Mouse (Mus musculus): ENCODE measurements at regions not wholly inside any gene's neighbourhood (a gene's known extent, or its start where the extent isn't known, plus 50 kb on each side); places are given as distances from the start of the nearest gene placed in this dataset.

DNA sequence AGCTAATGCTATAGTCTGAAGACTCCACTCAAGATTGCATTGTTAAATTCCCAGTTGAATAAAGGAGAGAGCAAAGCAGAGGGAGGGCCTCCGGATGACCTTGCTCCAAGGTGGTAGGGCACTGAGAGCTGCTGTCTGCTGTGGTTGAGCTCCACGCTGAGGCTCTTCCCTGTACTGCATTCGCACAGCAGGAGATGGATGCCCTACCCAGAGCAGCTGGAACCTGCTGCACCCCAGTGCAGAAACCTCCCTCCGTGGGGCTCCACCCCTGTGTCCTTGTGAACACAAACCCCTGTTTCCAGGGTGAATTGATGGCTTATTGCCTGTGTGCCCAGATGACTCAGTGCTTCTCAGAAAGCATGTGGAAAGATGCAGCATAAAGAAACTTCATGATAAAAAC, 404.3 kb downstream of the Rpl36a-ps1 start:
- intact Hi-C loops (cut with DNase I), result no loop called here
- no peak for DNase-seq

DNA sequence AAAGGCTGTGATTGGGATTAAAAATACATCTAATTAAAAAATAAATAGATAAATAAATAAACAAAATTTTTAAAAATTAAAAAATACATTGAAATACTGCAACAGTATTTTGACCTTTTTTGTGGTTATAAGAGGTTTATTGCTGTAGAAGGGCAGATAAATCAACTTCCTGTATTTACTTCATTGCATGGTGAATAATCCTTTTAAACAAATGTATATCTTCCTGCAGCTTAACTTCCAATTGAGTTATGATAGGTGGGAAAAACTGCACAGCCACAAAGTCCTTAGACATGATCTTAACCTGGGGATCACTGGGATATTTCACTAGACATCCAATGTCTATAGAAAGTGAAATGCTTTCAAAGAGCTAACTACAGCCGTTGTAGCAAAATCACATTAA, 402.1 kb upstream of the Dach1 start:
- intact Hi-C loops (cut with DNase I), result no loop called here
- no peak for DNase-seq

DNA sequence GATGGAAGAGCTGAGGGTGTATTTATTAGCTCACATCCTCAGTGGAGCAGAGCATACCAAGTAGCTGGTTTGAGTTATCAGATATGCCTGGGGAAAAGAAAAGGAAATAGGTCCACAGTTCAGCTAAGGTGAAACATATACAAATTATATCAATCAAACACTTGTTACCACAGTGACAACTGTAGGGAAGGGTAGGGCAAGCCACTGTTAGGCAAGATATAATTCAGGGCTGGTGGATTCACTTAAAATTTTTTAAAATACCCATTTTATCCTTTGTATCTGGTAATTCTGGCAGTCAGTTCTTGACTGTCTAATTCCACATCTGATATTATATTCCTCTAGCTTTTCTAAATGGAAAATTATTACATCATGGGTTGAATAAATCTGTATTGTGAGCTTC, 392.4 kb upstream of the Dach1 start:
- no peak for DNase-seq
- intact Hi-C loops (cut with DNase I), result no loop called here

DNA sequence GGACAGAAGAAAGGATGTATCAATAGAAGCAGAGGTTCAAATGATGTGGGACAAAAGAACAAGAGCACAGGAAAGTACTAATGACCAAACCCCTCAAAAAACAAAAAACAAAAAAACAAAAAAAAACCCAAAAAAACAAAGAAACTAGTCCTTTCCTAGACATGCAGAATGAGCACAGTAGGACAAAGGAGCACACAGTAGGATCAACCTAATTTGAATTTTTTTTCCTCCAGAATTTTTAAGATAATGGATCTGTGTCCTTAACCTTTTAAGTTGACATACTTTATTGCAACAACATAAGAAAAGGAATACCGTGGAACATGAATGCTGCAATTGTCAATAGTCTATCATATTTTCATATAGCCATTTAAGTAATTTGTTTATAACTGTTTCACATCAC, 370.2 kb upstream of the Dach1 start:
- intact Hi-C loops (cut with DNase I), result no loop called here
- no peak for DNase-seq

DNA sequence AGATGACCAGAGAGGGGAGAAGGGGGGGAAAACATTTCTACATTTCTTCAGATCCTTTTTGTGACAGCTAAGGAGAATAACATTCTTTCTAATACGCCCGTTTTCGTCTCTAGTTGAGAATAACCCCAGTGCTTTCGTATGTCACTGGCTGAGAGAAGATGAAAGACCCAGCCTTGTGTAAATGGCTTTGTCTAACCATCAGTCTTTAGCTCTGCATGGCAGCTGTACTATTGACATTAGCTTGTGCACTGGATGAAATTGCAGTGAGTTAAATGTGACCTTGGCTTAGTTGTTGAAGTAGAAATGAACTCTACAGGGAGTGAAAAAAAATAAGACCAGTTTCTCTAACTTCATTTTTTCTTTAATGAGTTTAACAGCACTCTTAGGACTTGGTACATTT, 368.7 kb upstream of the Dach1 start:
- intact Hi-C loops (cut with DNase I), result no loop called here
- no peak for DNase-seq

DNA sequence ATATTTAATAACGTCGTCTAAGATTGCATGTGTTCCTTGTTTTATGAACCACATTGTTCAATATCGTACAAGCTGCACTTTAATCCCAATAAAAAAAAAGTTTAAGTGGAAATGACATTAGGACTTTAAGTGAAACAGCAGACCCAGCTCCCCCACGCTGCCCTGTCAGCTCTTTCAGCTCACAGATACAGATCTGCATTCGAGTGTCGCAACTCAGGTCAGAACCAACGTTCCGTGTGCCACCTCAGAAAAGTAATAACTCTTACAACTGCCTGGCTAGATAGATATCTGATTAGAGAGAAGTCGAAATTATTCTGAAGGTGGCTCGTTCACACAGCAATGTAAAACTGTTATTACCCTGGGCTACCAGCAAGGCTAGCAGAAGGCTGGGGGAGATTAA, 364.0 kb upstream of the Dach1 start:
- no peak for DNase-seq
- intact Hi-C loops (cut with DNase I), result no loop called here

DNA sequence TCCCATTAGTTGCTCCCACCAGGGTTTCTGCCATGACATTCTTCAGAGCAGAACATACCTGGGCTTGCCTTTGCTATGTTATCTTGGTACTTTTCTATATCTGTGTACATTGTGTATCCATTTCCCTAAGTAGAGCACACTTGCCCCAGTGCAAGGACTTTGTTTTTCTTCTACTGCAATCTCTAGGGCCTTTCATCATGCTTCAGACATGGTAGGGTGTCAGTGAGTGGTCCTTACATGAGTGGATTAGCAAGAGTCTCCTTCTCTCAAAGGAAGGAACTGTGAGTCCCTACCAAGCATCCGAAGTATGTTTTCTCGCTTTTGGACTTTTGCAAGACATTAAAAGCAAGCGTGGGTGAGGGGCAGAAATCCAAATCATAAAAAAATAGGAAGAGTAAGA, 351.4 kb upstream of the Dach1 start:
- intact Hi-C loops (cut with DNase I), result no loop called here

DNA sequence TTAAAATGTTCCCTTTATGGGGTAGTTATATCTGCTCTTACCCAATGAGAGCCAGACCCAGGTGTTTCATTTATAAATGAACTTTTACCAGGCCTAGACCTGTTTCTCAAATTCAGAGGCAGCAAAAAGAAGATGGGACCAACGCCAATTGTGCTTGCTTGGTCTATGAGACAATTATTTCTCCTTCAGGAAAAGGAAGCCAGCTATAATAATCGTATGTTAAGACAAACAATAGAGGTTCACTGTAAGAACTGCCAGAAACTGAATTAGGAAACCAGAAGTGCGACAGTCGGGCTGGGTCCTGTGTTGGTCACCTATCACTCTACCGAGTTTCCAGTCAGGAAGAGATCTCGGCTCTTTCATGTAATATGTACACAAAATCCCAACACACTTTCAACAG, 335.8 kb upstream of the Dach1 start:
- DNase-seq, result no peak
- intact Hi-C loops (cut with DNase I), result no loop called here

More for the DNA sequence above, 351.4 kb upstream of the Dach1 start:
- DNase-seq, result no peak

DNA sequence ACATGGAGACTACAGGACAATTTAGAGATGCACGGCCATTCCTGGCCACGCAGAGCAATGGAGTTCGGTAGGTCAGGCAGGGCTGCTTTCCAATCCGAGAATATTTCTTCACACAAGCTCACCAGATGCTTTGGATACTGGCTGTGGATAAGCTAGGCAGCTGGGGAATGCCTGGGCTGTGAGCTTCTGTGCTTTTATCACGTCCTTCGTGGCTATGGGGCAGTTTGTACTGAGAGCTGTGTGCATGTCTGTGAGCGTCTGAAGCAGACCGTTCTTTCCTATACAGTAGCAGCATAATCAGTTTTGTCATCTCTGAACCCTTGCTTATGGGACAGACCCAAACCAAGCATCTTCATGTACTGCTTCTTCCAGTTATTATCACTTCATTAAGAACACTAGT, 307.9 kb upstream of the Dach1 start:
- intact Hi-C loops (cut with DNase I), result no loop called here
- DNase-seq, result no peak

DNA sequence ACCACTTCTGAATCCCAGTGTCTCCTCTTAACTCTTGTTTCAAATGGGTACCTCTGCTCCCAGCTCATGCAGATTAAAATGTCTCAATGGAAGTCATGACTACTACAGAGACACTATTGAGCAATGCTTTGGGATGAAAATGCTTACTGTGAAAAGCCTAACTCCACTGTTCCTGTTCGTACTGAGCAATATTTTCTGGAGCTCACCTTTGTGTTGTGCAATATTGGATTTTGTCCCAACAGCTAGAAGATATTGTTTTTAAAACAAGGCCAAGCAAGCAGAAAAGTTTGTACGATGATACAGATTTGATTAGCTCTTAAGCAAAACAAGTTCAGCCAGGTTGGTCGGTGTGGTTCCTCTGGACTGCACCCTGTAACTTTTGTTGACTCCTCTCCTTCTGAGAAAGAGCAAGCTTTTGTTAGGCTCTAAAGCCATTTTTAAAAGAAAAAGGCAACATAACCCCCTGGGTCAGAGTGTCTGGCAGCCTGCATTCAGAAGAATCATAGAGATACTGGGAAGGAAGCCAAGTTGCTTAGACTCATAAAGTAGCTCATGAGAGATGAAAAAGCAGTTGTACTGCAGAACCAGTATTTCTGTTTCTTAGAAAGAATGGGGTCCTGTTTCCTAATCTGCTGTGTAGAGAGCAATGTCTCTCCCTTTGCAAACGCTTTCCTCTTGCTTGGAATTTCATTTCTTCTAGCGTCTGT, 302.4 kb upstream of the Dach1 start:
- intact Hi-C loops (cut with DNase I), result no loop called here
- no peak for DNase-seq

DNA sequence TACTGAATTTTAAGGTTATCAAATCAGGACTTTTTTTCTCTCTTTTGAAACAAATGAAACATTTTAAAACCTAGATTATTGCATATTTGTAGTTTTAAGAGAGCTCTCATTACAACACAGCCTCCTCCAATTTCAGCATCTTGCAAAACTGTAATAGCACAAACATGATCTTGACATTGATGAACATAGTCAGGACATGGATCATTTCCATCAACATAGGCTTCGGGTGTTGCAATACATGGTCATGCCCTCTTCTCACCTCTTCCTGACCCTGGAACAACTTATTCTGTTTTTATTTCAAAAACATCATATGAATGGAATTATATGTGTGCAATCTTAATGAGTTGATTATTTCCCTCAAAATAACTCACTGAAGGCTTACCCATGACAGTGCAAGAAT, 284.9 kb upstream of the Dach1 start:
- DNase-seq, result no peak
- intact Hi-C loops (cut with DNase I), result no loop called here

DNA sequence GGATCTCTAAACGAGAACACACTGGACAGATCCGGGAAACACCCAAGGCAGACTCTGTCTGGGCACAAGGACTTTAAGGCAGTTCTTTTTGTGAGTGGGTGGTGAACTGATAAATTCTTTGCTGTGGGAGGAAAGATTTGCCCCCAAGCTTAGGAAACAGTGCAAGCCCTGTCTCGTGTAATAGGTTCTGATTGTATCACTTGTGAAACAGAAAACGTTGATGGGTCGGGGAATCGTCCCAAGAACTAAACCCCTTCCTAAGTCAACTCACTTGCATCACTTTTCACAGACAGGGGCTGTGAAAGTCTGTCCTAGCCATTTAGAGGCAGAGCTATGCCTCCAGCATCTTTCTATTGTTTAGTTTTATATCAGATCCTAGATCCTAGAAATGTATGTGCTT, 282.6 kb upstream of the Dach1 start:
- intact Hi-C loops (cut with DNase I), result no loop called here
- no peak for DNase-seq

DNA sequence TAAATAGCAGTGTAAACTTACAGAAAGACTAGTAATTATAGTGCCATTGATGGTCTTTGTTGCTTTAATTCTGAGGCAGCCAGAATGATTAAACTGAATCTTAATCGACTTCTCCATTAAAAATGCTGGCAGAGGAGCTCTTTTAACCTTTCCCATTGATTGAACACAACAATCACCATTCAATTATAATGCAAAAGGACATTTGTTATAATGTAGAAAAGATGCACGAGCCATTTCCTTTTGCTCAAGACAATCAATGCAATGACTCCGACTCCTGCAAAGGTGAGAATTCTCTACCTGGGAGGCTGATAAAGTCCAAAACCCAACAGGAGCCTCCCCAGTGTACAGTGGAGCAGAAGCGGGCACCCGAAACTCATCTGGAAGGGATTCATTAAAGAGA, 280.0 kb upstream of the Dach1 start:
- intact Hi-C loops (cut with DNase I), result no loop called here
- no peak for DNase-seq

DNA sequence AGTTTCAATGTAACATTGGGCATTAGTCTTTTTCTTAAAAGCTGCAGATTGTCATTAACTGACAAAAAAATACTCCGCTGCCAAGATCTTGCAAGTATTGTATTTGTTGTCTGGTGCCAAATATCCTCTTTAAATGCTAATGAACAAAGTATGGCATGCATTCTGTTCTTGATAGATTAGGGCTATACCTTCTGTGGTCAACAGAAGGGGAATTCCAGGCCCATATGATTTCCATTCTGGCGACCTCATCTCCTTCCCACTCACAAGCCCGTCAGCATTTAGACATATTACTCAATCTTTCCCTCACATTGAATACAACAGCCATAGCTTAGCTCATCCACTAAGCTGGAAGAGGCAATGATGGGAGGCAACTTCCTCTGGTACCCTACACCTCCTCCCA, 272.8 kb upstream of the Dach1 start:
- DNase-seq, result no peak
- intact Hi-C loops (cut with DNase I), result no loop called here

DNA sequence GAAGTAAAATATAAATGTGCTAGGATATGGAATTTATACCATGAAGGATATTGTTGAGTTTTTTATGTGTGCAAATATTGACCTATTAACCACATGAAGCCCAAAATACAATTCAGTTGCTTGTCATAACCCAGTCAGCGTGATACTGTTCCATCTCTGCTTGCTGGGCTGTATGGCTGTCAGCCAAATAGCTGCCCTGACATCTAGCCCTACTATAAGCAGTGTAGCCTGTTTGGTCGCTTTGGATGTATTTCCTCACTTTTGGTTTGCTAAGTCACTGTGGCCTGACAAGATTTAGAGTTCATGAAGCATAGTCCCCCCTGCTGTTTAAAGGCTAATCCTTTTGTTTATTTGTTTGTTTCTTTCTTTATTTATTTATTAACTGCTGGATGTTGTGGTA, 272.4 kb upstream of the Dach1 start:
- intact Hi-C loops (cut with DNase I), result no loop called here

DNA sequence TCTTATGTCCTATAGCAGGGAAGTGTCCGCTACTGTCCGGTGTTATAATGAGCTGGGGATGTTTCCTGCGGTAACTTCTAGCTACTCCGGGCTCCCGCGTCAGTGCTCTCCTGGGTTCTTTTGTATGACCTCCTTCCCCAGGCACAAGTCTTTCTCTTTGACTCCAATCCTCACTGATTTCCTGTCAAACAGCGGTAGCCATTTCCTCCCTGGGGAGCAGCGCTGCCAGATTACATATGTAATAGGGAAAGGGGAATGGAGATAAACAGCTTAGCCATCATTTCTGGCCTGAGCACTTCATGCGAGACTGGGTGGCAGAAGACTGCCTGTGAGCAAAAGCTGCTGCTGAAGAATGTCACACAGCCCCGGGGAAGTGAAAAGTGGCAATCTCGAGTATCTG, 262.4 kb upstream of the Dach1 start:
- intact Hi-C loops (cut with DNase I), result no loop called here
- no peak for DNase-seq

More for the DNA sequence above, 272.4 kb upstream of the Dach1 start:
- no peak for DNase-seq

DNA sequence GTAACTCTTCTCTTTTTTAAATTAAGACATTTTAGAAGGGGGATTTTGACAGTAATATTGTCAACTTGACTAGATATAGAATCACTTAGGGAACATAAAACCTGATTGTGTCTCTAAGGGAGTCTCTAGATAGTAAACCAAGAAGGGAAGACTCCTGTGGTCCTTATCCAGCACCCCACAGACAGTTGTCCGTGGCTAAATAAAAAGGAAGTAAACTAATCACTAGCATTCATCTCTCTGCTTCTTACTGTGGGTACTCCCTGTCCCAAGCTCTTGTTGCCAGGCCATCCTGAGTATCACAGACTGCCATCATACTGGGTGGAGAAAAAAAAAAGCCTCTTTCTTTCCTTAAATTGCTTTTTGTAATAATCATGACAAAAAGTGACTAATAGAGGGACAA, 248.2 kb upstream of the Dach1 start:
- DNase-seq, result no peak
- intact Hi-C loops (cut with DNase I), result loop anchor here (10.0 kb wide), 1 partner anchor 1463 kb away; no protein-coding TSS in a partner anchor

DNA sequence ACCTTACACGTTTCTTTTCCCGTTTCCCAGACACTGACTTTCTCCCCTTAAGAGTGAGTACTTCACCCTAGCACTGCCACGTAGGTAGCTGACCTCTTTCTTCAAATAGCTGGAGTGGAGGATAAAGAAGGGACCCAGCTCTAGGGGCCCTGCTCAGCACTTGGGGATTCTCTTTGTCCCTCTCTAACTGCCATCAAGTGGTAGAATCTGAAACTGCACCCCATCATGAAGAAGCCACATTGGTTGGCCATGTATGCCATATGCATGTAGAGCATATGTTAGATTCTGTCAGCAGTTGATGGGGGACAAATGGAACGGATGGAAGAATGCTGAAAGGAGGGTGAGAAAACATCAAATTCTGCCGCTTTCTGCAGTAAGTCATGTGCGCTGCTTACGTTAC, 244.6 kb upstream of the Dach1 start:
- intact Hi-C loops (cut with DNase I), result loop anchor here (10.0 kb wide), 1 partner anchor 1459 kb away; no protein-coding TSS in a partner anchor
- DNase-seq, result no peak

DNA sequence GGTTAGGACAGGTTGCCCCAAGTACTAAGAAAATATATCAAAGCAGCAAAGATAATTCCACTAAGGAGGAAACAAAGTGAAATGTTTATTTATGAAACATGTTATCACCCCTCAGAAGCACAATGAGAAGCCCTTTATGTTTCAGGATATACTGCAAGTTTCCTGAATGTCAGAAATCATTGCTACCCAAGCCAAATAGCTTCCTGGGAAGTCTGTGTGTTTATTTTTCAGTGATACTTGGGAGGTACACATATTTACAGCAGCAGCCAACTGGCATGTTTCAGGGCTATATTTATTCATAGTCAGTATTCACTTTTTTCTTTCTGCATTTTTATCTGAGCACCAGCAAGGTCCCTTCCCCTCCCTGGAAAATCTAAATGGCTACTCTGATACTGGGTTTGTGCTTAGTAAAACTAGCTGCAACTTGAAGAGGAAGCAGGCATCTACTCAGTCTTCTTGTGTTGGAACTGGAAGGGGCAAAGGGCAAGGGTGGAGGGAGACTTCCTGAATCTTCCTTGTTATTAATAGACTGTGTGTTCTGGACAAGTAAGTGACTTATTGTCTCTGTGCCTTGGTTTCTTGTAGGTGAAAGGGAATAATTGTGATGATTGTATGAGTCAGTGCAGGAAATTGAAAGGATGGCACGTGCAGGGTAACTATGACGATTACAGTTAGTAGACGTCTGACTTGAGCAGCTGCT, 236.5 kb upstream of the Dach1 start:
- no peak for DNase-seq
- intact Hi-C loops (cut with DNase I), result no loop called here

DNA sequence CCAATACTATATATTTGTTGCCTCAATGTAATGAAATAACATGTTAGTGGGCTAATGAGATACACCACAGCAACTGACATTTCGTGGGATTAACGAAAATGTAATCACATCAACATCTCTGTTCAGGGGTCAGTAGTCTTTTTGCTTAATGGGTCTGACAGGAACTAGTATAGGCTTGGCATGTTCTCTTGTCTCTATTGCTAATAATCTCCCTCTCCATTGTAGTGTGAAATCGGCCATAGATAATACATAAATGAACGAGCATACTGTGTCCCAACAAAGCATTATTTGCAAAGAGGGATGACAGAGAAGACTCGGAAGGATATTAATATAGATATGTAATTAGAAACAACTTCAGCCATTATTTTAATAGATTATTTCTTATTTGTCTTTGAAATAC, 234.5 kb upstream of the Dach1 start:
- DNase-seq, result no peak
- intact Hi-C loops (cut with DNase I), result no loop called here

DNA sequence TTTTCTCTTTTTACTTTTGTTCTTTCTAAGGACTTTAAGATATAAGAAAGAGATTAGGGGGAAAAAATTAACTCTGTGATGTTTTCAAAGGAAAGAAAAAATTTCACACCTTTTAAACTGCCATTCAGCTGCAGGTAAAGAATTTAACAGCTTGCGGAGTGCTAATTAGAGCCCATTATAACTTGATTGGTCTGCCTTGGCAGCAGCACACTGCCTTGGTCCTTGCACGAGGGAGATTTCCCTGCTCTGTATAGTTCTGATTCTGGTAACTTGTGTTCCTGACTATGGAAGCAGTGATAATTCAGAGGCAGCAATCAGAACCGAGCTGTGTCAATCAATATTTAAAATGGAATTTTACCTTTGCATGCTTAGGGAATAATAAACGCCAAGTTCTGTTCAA, 218.3 kb upstream of the Dach1 start:
- intact Hi-C loops (cut with DNase I), result no loop called here
- DNase-seq, result no peak

Data from heart, postnatal 36 days (tissue).